Mouse (Mus musculus) ovary, postnatal 14 days (tissue): Measurements from ENCODE around the gene Fpr3.
"Not testable (repeated sequence)": the region's sequence is repeated elsewhere in the genome, so short reads cannot be mapped to it uniquely, and the experiment has no call there.

Experiments used
- DNase-seq: peaks from one replicate; pipeline ENCODE4 v3.0.0; 2022; ENCODE audit warnings: low spot score

The Fpr3 gene

GRCm38 (mm10) chr17:17887774-17888248 is at the start of gene Fpr3, which contains the start of gene Fpr2:
Gene Fpr3, plus strand, starts transcription at chr17:17887852.
Gene Fpr2, plus strand, starts transcription at chr17:17887824.
- DNase-seq: no peak

DNA sequence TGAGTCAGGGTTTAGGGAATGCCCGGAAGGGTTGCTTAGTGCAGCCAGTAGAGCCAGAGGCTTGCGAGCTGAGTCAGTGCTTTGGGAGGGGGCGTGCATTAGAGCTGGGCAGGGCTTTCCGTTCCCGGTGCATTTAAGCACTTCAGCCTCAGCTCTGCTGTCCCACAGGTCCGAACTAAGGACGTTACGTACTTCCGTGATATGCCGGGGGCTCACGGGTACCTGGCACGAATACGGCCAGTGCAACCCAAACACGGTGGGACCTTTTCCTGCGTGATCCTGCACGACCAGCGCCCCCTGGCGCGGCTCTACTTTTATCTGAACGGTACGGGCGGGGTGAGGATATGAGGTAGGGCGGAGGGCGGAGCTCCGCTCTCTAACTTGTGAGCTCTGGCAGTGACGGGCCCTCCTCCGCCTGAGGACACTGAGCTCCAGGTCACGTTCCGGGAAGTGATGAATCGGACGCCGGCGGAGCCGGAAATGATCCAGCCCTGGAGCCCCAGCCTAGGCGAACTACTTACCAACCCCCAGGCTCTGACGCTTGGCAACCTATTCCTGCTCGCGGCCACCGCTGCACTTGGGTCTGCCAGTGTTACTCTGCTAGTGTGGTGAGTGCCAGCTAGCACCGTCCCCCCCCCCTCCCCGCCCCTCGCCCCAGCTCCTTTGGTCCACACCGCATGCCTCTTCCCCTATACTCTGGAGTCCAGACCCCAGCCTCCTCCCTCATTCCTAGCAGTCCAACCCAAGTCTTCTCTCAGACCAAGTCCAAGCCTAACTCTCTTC is 49.5 kb upstream of the Fpr3 start:
- DNase-seq: peak; percentile 88

GRCm38 (mm10) chr17:17839276-17839675 is 48.4 kb upstream of the Fpr3 start:
- no peak for DNase-seq

DNA sequence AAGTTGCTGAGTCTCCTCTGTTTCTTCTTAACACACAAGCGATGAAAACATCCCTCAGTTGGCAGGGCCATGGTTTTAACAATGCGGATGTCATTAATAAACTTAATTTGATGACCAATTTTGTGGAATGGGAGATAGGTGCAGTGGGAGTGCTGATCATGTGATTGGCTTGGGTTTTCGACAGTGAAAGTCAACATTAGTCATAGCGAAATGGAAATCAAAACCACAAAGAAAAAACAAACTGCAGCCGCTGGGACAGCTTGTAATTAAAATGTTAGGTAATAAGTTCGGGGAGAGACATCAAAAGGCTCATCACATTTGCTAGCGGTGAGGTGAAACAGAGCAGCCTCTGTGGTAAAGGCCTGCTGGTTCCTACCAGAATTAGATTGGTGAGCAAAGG is 46.9 kb upstream of the Fpr3 start:
- DNase-seq: no peak

GRCm38 (mm10) chr17:17843534-17844261 is 44.0 kb upstream of the Fpr3 start:
- no peak for DNase-seq

- not testable (repeated sequence) for DNase-seq
Measured at GRCm38 (mm10) chr17:17844606-17845005, 43.0 kb upstream of the Fpr3 start.

DNA sequence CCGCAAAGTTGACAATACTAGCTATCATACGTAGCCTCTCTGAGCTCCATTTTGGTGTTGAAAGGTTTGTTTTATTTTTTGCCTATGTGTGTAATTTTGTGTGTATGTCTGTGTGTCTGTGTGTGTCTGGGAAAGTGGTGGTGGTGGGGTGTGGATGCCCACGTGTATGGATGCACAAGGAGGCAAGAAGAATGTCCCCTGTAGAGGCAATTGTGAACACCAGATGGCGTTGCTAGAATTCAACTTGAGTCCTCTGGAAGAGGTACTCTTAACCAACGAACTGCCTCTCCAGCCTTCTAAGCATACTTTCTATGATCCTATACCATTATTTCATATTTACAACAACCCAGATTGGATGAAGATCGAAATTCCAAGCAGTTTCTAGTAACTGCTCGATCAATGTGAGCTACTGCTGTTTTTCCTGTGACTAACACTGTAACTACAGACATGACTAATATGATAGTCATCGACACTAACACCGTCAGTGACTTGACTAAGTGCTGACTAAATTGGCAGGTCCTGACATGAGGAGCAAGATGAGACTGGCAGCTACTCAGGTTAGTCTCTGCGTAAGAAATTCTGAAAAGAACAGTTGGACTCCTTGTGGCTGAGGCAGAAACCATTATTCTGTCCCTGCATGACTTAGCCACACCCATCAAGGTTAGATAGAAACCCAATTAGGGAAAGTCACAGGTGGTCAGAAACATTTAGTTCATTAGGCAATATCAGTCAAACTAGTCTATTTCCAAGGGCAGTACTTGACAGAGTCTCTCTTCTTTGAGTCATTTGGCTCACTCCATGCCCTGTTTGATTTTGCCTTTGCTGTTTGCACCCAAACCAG is 42.2 kb upstream of the Fpr3 start:
- no peak for DNase-seq

- no peak for DNase-seq
Measured at GRCm38 (mm10) chr17:17848988-17849387, 38.7 kb upstream of the Fpr3 start.

DNA sequence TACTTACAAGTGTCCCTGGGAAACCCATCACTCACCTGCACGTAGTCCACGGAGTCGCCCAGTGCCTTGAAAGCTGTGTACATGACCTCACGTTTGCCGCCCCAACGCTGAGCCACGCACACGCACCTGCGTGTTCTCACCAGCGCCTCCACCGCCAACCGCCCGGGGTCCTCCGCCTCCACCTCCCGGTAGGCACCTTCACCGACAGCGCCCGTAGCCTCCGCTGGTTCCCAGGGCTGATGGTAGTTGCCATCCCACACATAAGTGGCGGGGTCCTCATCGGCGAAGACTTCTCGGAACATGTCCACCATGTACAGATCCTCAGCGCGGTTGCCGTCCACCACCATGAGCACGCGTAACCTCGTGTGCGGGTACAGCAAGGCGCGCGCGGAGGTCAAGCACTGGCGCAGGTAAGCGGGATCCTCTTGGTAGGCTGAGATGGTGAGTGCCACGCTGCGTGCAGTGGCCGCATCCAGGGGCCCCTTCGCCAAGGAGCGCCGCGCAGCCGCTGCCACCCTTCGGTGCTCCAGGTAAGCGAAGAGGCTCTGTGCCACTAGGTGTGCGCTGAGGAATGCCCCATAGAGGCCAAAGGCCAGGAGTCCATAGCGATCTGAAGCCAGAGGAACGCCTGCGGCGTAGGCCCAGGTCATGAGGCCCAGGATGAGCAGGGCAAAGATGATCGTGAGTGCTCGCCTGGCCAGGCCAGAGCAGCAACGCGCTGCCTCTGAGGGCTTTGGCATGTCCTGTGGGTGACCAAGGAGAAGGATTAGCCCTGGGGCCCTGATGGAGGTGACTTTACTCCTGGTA is 37.5 kb upstream of the Fpr3 start:
- DNase-seq: no peak

DNA sequence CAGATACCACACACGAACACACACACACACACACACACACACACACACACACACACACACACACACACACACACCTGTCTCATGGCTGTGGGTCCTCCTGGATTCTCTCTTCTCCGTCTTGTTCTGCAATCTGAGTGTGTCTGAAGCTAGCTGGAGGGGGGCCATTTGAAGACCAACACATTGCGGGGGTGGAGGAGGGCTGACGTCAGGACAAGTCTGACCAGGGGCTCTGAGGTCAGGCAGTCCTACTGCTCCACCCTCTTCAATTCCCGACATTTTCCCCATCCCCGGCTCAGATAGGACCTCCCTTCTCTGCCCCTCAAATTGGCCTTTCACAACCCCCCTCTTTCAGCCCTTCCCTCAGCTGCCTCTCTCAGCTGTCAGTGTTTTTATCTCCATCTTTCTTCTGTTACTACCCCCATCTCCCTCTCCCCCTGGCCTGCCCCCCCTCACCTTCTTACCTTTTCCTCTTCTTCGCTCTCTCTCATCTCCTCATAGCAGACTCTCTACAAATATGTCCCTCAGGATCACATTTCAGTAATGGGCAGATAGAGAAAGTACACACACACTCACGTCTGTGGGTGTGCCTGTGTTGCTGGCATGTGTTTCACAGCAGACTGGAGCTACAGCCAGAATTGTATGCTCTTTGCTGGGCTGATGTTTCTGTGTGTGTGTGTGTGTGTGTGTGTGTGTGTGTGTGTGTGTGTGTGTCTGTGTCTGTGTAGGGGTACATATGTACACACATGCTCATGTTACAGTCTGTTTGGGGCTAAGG is 32.4 kb upstream of the Fpr3 start, which contains the start of gene Has1:
Gene Has1, minus strand, starts transcription at position 142 of the 775 bp plus-strand sequence.
- DNase-seq: no peak

DNA sequence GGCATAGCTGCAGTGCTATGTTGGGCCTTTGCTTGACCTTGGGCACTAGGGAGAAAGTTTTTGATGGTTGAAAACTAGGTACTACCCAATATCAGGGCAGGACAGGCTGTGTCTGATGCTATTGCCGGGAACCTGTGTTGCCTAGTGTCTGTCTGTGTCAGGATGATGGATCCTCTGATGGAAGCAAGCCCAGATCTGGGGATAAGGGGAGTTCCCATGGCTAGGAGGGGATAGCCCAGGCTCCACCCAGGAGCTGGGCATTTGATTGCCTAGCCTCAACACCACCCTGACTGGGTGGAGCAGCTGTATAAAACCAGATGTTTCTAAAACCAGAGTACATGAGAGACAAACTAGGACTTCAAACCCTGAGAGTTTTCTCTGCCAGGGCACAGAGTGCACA is 31.0 kb upstream of the Fpr3 start:
- DNase-seq: no peak

- DNase-seq: no peak
Measured at GRCm38 (mm10) chr17:17857446-17857845, 30.2 kb upstream of the Fpr3 start.

DNA sequence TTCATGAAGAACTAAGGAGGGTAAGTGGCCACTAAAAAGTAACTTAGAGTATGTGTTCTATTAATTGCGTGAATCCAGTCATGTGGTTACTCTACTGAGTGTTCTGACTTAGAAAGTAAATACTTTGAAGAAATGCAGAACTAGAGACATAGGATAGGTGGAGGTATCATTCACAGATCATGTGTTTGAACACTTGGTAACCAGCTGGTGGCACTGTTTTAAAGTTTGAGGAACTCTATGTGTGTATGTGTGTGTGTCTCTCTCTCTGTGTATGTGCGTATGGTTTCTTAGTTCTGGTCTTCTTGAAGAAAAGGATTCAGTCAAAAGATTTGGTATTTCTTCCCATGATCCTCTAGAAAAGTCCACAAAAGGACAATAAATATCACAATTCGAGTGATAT is 27.5 kb upstream of the Fpr3 start:
- DNase-seq: no peak

DNA sequence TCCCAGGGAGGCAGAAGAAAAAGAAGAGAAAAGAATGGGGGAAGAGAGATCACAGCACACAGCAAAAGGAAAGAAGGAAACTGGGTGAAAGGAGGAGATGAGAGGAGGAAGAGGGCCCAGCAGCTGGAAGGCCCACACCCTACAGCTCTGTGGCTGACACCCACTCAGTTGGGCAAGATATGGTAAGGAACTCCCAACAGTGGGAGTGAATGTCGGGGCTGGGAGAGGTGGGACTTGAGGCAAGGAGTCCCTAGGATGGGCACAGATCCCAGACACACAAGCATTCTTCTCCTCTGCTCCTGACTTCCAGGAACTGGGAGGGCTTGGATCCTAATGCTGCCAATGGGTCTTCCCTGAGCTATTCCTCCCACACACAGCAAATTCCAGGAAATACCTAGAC is 25.3 kb upstream of the Fpr3 start:
- no peak for DNase-seq

DNA sequence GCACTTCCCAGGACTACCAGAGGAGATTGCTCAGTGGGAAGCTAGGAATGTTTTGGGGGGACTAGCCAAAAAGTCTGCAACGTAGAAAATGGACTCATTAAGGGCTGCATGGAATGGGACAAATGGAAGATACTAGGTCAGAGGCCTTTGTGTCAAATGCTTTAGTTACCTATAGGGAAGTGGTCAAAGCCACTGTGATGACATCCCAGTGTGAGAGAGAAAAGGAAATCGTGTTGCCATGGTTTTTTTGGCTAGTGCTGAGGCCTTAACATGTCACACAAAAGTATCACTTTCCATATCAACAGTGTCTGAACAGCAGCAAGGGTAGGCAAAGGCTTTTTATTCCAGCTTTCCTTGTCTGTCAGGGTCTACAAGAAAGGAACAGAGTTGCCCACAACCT is 22.5 kb upstream of the Fpr3 start:
- DNase-seq: no peak

DNA sequence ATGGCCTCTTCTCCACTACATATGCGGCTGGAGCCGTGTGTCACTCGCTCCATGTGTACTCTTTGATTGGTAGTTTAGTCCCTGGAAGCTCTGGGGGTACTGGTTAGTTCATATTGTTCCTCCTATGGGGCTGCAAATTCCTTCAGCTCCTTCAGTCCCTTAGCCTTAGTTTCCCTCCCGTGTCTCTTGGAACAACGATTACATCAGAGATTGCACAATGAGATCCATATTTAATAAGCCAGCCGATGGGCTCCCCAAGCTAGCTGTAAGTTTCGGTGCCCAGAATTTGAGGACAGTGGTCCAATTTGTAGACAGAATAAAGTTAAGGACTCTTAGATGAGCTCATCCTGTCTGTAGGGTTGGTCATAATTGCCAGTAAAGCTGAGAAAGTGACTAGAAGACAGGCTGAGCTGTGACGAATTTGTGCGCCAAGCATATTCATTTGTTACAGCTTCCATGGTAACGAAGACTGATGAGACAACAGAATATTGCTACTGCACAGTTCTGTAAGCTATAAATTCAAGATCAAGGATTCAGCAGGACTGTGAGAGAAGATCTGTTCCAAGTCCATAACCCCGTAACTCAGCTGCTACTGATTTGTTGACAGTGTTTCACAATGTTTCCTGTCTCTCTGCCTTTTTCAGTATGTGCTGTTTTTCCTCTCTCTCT is 20.7 kb upstream of the Fpr3 start:
- DNase-seq: no peak

GRCm38 (mm10) chr17:17870892-17871550 is 16.6 kb upstream of the Fpr3 start:
- DNase-seq: no peak

DNA sequence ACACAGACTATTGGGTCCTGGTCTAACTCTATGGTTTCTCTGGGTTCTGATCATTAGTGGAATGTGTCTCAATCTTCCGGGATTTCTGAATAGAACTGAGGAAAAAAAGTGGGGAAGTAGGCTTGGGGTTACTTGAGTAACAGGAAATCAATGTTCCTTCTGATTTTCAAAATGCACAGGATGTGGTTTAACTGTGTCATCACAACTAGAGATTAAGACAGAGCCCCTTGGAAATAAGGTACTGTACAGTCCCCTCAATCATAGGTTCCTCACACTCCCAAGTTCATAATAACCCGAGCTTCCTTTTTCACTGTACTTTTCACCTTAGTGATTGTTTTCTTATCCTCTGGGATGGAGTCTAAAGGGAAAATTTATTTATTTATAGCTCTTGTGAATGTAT is 16.0 kb upstream of the Fpr3 start:
- DNase-seq: no peak

GRCm38 (mm10) chr17:17879347-17879746 is 8.3 kb upstream of the Fpr3 start:
- no peak for DNase-seq

DNA sequence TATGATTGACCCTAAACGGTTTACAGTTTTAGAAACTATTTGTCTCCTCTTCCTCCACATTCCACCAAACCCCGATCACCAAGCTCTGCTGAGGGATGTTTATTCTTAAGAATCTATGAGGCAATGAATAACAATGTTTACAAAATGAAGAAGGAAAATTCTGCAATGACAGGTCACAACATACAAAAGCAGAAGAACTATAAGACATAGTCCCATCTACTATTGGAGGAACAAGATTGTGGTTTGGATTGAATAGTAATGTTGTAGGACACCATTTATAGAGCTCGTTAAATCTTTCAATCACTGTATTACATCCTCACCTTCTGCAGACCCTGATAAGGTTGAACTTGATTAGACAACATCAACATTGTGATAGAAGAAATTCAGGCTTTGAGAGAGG is 5.0 kb upstream of the Fpr3 start:
- no peak for DNase-seq
